Mouse (Mus musculus): ENCODE data around the gene Vmn1r50. TPM values are rescaled to one million over a fixed set of nuclear protein-coding genes. Genes with fewer than 3 reads are reported as not detected.
"Not testable (repeated sequence)": the region's sequence is repeated elsewhere in the genome, so short reads cannot be mapped to it uniquely, and the experiment has no call there.

Vmn1r50 gene
- not detected in 2 replicates for polyA plus RNA-seq (2015; fragmentation: Nextera tagmentation; extraction: Ambion mirVana)

- H3K36me3 ChIP-seq: no peaks in the 10 kb centered on the region
- ATAC-seq (ENCODE audit: low FRiP score): no peak
- no peak within 1 kb of the TSS for H3K4me2 ChIP-seq
- 60% methylated on average over 2 of the region's 2 CpGs for WGBS
- no peak within 1 kb of the TSS for H3K9ac ChIP-seq (replicated peaks)
- no peak within 1 kb of the TSS for H3K27ac ChIP-seq (replicated peaks)
- no peak within 1 kb of the TSS for H3K4me3 ChIP-seq (replicated peaks)
- H3K9me3 ChIP-seq (replicated peaks): no peaks in the 10 kb centered on the region
- H3K4me1 ChIP-seq: no peaks in the 10 kb centered on the region
- H3K27me3 ChIP-seq (replicated peaks): no peaks in the 10 kb centered on the region
These were observed at the start of gene Vmn1r50 for GRCm38 (mm10) chr6:90101130-90101529. Vmn1r50 (plus strand) TSS chr6:90101430.

GRCm38 (mm10) chr6:90078406-90078805 lies 22.8 kb upstream of the Vmn1r50 start, which contains the start of gene Vmn1r49:
Vmn1r49 (minus strand) TSS chr6:90078506.
- no peak for ATAC-seq (ENCODE audit: low FRiP score)
- 0 out of 2 replicates have a peak, but pooled peaks cover 4% of the 10 kb centered on the region for H3K9me3 ChIP-seq (replicated peaks)
- no peak within 1 kb of the TSS for H3K9ac ChIP-seq (replicated peaks)
- H3K4me1 ChIP-seq: no peaks in the 10 kb centered on the region
- H3K4me2 ChIP-seq: no peak within 1 kb of the TSS
- 81% methylated on average over 4 of the region's 4 CpGs for WGBS
- no peak within 1 kb of the TSS for H3K4me3 ChIP-seq (replicated peaks)
- no peaks in the 10 kb centered on the region for H3K36me3 ChIP-seq
- no peak within 1 kb of the TSS for H3K27ac ChIP-seq (replicated peaks)
- H3K27me3 ChIP-seq (replicated peaks): no peaks in the 10 kb centered on the region

GRCm38 (mm10) chr6:90100566-90100965 lies 664 bp upstream of the Vmn1r50 start:
- no peaks in the 10 kb centered on the region for H3K27me3 ChIP-seq (replicated peaks)
- H3K27ac ChIP-seq (replicated peaks): no peak overlapping the region
- H3K4me2 ChIP-seq: no peak overlapping the region
- H3K36me3 ChIP-seq: no peaks in the 10 kb centered on the region
- no peaks in the 10 kb centered on the region for H3K4me1 ChIP-seq
- no peak for ATAC-seq (ENCODE audit: low FRiP score)
- no peak overlapping the region for H3K4me3 ChIP-seq (replicated peaks)
- H3K9ac ChIP-seq (replicated peaks): no peak overlapping the region
- 93% methylated on average over 2 of the region's 2 CpGs for WGBS
- H3K9me3 ChIP-seq (replicated peaks): no peaks in the 10 kb centered on the region

DNA sequence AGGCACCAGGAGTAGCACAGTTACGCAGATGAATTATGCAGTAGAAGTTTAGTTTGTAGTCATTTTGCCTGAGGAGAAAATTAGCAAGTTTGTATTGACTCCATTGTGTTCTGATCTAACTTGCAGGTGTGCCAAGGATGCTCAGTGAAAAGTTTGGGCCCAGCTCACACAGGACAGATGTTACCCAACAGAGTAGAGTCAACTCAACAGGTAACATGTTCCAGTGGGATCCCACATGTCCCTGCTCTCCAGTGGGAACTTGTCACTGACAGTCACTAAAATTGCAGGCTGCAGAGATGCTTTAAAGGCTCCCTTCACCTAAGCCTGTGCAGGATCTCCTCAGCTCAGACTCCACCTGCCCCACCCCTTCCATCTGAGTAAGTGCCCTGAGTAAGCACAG lies 21.1 kb downstream of the Vmn1r50 start, which contains the start of gene Vmn1r51:
Gene Vmn1r51, plus strand, starts transcription at position 301 of the 400 bp plus-strand sequence.
- H3K27ac ChIP-seq (replicated peaks); H3K36me3 ChIP-seq; H3K4me1 ChIP-seq; ATAC-seq (ENCODE audit: low FRiP score); H3K9me3 ChIP-seq (replicated peaks); H3K4me2 ChIP-seq; H3K4me3 ChIP-seq (replicated peaks); H3K9ac ChIP-seq (replicated peaks); H3K27me3 ChIP-seq (replicated peaks): not testable (repeated sequence)
- WGBS: 98% methylated on average over 1 of the region's 1 CpGs

Other genes with a start within 250 kb of the Vmn1r50 start
- not detected in 2 replicates for gene Vmn1r42, start 225.0 kb upstream of the Vmn1r50 start, polyA plus RNA-seq (2015; fragmentation: Nextera tagmentation; extraction: Ambion mirVana)
- gene Vmn1r43, start 225.0 kb upstream of the Vmn1r50 start, polyA plus RNA-seq (2015; fragmentation: Nextera tagmentation; extraction: Ambion mirVana): not detected in 2 replicates
- not detected in 2 replicates for gene Vmn1r44, start 217.8 kb upstream of the Vmn1r50 start, polyA plus RNA-seq (2015; fragmentation: Nextera tagmentation; extraction: Ambion mirVana)
- gene Vmn1r45, start 160.8 kb upstream of the Vmn1r50 start, polyA plus RNA-seq (2015; fragmentation: Nextera tagmentation; extraction: Ambion mirVana): not detected in 2 replicates
- not detected in 2 replicates for gene Vmn1r46, start 132.1 kb upstream of the Vmn1r50 start, polyA plus RNA-seq (2015; fragmentation: Nextera tagmentation; extraction: Ambion mirVana)
- not detected in 2 replicates for gene Vmn1r47, start 85.3 kb upstream of the Vmn1r50 start, polyA plus RNA-seq (2015; fragmentation: Nextera tagmentation; extraction: Ambion mirVana)
- not detected in 2 replicates for gene Vmn1r48, start 64.6 kb upstream of the Vmn1r50 start, polyA plus RNA-seq (2015; fragmentation: Nextera tagmentation; extraction: Ambion mirVana)
- gene Vmn1r49, start 22.9 kb upstream of the Vmn1r50 start, polyA plus RNA-seq (2015; fragmentation: Nextera tagmentation; extraction: Ambion mirVana): not detected in 2 replicates
- 0.06 and 0.12 TPM in 2 replicates for gene Vmn1r51, start 21.2 kb downstream of the Vmn1r50 start, polyA plus RNA-seq (2015; fragmentation: Nextera tagmentation; extraction: Ambion mirVana)
- 0.10 TPM in 1 of 2 replicates, not detected in the other for gene Vmn1r52, start 73.4 kb downstream of the Vmn1r50 start, polyA plus RNA-seq (2015; fragmentation: Nextera tagmentation; extraction: Ambion mirVana)
- not detected in 2 replicates for gene V1ra8, start 101.4 kb downstream of the Vmn1r50 start, polyA plus RNA-seq (2015; fragmentation: Nextera tagmentation; extraction: Ambion mirVana)
- gene Vmn1r53, start 123.0 kb downstream of the Vmn1r50 start, polyA plus RNA-seq (2015; fragmentation: Nextera tagmentation; extraction: Ambion mirVana): not detected in 2 replicates
- gene Vmn1r54, start 144.9 kb downstream of the Vmn1r50 start, polyA plus RNA-seq (2015; fragmentation: Nextera tagmentation; extraction: Ambion mirVana): not detected in 2 replicates
- gene BC048671, start 199.8 kb downstream of the Vmn1r50 start, polyA plus RNA-seq (2015; fragmentation: Nextera tagmentation; extraction: Ambion mirVana): not detected in 2 replicates
- 0.36 TPM in 2 replicates for gene Chst13, start 223.8 kb downstream of the Vmn1r50 start, polyA plus RNA-seq (2015; fragmentation: Nextera tagmentation; extraction: Ambion mirVana)
- gene Uroc1, start 231.9 kb downstream of the Vmn1r50 start, polyA plus RNA-seq (2015; fragmentation: Nextera tagmentation; extraction: Ambion mirVana): 0.11 TPM in 1 of 2 replicates, not detected in the other